Mouse (Mus musculus) mouse trophoblast stem cell (cell line): ENCODE data around the gene Paqr5.

Experiments used
- in situ Hi-C, 2 experiments: fragments of 300-500 bp; cut with MseI, MboI; formaldehyde crosslinking; loops; 2 replicates in 1 of 2; 3 replicates in 1 of 2; pipeline ENCODE4 v1.15.1; 2025

Gene Paqr5

GRCm38 (mm10) chr9:62026600-62026999 lies at the start of gene Paqr5:
Gene Paqr5, minus strand, starts transcription at chr9:62026856.
- in situ Hi-C loops = no loop called here

- in situ Hi-C loops = no loop called here
Observed at GRCm38 (mm10) chr9:62062234-62062633, 35.6 kb upstream of the Paqr5 start.

- in situ Hi-C loops = no loop called here
Observed at GRCm38 (mm10) chr9:62060431-62060830, 33.8 kb upstream of the Paqr5 start.

- in situ Hi-C loops = no loop called here
Observed at GRCm38 (mm10) chr9:62059941-62060340, 33.3 kb upstream of the Paqr5 start.

GRCm38 (mm10) chr9:62057881-62058506 lies 31.3 kb upstream of the Paqr5 start:
- in situ Hi-C loops = no loop called here

- in situ Hi-C loops = no loop called here
Observed at GRCm38 (mm10) chr9:62056206-62056605, 29.6 kb upstream of the Paqr5 start.

GRCm38 (mm10) chr9:62050801-62051200 lies 24.1 kb upstream of the Paqr5 start:
- in situ Hi-C loops = no loop called here

GRCm38 (mm10) chr9:62049166-62049565 lies 22.5 kb upstream of the Paqr5 start:
- in situ Hi-C loops = no loop called here

- in situ Hi-C loops = loop anchor here (5.0 kb wide), 1 partner anchor 200 kb away; no protein-coding TSS in a partner anchor
Observed at GRCm38 (mm10) chr9:62042167-62042566, 15.5 kb upstream of the Paqr5 start.

- in situ Hi-C loops = loop anchor here (5.0 kb wide), 1 partner anchor 202 kb away; no protein-coding TSS in a partner anchor
Observed at GRCm38 (mm10) chr9:62040008-62040608, 13.5 kb upstream of the Paqr5 start.

- in situ Hi-C loops = no loop called here
Observed at GRCm38 (mm10) chr9:62035806-62036205, 9.2 kb upstream of the Paqr5 start.

- in situ Hi-C loops = no loop called here
Observed at GRCm38 (mm10) chr9:62032206-62032605, 5.5 kb upstream of the Paqr5 start.

- in situ Hi-C loops = no loop called here
Observed at GRCm38 (mm10) chr9:62028072-62028471, 1.4 kb upstream of the Paqr5 start.

- in situ Hi-C loops = no loop called here
Observed at GRCm38 (mm10) chr9:62025056-62025455, 1.6 kb downstream of the Paqr5 start.

GRCm38 (mm10) chr9:62023879-62024278 lies 2.8 kb downstream of the Paqr5 start:
- in situ Hi-C loops = no loop called here

- in situ Hi-C loops = no loop called here
Observed at GRCm38 (mm10) chr9:62022961-62023680, 3.5 kb downstream of the Paqr5 start.

- in situ Hi-C loops = no loop called here
Observed at GRCm38 (mm10) chr9:62021583-62022120, 5.0 kb downstream of the Paqr5 start.

GRCm38 (mm10) chr9:62020259-62020658 lies 6.4 kb downstream of the Paqr5 start:
- in situ Hi-C loops = no loop called here

- in situ Hi-C loops = no loop called here
Observed at GRCm38 (mm10) chr9:62018229-62019093, 8.2 kb downstream of the Paqr5 start.

GRCm38 (mm10) chr9:62017329-62017728 lies 9.3 kb downstream of the Paqr5 start:
- in situ Hi-C loops = no loop called here

- in situ Hi-C loops = no loop called here
Observed at GRCm38 (mm10) chr9:62015504-62015903, 11.2 kb downstream of the Paqr5 start.
